Mouse (Mus musculus): ENCODE results near the gene Gbe1.

DNA sequence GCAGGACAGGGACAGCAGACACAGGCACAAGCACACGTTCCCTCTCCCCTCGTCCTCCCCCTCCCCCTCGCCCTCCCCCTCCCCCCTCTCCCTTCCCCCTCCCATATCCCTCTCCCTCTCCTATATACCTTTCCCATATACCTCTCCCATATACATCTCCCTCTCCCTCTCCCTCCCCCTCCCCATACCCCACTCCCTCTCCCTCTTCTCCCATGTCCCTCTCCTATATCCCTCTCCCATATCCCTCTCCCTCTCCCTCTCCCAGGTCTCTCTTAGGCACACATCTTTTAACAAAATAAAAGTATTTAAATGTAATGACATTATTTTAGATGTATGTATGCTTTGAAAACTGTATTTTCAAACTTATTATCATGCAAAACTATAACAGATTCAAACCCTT, 161.8 kb downstream of the Gbe1 start:
- no peak for TF ChIP-seq CTCF (IDR thresholded peaks at IDR 0.05; ENCODE audit: low read depth, low read length)
- TF ChIP-seq POLR2A (IDR thresholded peaks at IDR 0.05; ENCODE audit: insufficient read depth, low read length), result no peak

All from ES-Bruce4 (cell line).